Mouse (Mus musculus): ENCODE results near the gene Chst5. TPM values are rescaled to one million over a fixed set of nuclear protein-coding genes. Genes with fewer than 3 reads are reported as not detected.

Chst5 gene
- polyA plus RNA-seq, 1 experiment from 2014 or later: not detected

Other genes starting within 250 kb of the Chst5 start
- 1.5 and 2.9 TPM in 2 replicates for gene Ctrb1, start 219.4 kb downstream of the Chst5 start, polyA plus RNA-seq (2015; fragmentation: Nextera tagmentation; extraction: Ambion mirVana)
- gene Bcar1, start 166.6 kb downstream of the Chst5 start, polyA plus RNA-seq (2015; fragmentation: Nextera tagmentation; extraction: Ambion mirVana): 5.6 and 6.3 TPM in 2 replicates
- 113 and 136 TPM in 2 replicates for gene Cfdp1, start 56.2 kb downstream of the Chst5 start, polyA plus RNA-seq (2015; fragmentation: Nextera tagmentation; extraction: Ambion mirVana)
- gene Tmem170, start 33.7 kb downstream of the Chst5 start, polyA plus RNA-seq (2015; fragmentation: Nextera tagmentation; extraction: Ambion mirVana): 4.3 and 5.4 TPM in 2 replicates
- gene Tmem231, start 23.4 kb upstream of the Chst5 start, polyA plus RNA-seq (2015; fragmentation: Nextera tagmentation; extraction: Ambion mirVana): 2.1 and 2.6 TPM in 2 replicates
- gene Gabarapl2, start 30.3 kb upstream of the Chst5 start, polyA plus RNA-seq (2015; fragmentation: Nextera tagmentation; extraction: Ambion mirVana): 185 and 197 TPM in 2 replicates
- 4.3 and 5.7 TPM in 2 replicates for gene Adat1, start 81.9 kb upstream of the Chst5 start, polyA plus RNA-seq (2015; fragmentation: Nextera tagmentation; extraction: Ambion mirVana)
- gene Kars, start 100.9 kb upstream of the Chst5 start, polyA plus RNA-seq (2015; fragmentation: Nextera tagmentation; extraction: Ambion mirVana): 126 and 140 TPM in 2 replicates
- gene Terf2ip, start 101.0 kb upstream of the Chst5 start, polyA plus RNA-seq (2015; fragmentation: Nextera tagmentation; extraction: Ambion mirVana): 7.2 and 7.8 TPM in 2 replicates
- gene Gm6793, start 104.6 kb upstream of the Chst5 start, polyA plus RNA-seq (2015; fragmentation: Nextera tagmentation; extraction: Ambion mirVana): 0.22 and 0.31 TPM in 2 replicates

All from liver, embryonic 13.5 days (tissue).